Mouse (Mus musculus) heart, embryonic 14.5 days (tissue): ENCODE measurements around the gene 1700001L19Rik. TPM values are rescaled to one million over a fixed set of nuclear protein-coding genes. Genes with fewer than 3 reads are reported as not detected.

Experiments used
- ATAC-seq: fragments of 200-750 bp; cut with Nextera tagmentation; 2 replicates; pipeline ENCODE4 v1.8.0; 2017; ENCODE audit warnings: low read depth, moderate TSS enrichment; ENCODE audit not compliant: insufficient number of reproducible peaks, insufficient read depth, low FRiP score
- H3K27ac ChIP-seq, 2 experiments: fragments of 200-500 bp in 1 of 2; fragments of 300-500 bp in 1 of 2; sonication (generic) in 1 of 2; replicated peaks in 1 of 2; 2 replicates each; pipeline ENCODE4 v1.5.1; 2012 to 2014; ENCODE audit warnings: low read depth in 2 of 2, low read length in 2 of 2, control low read depth in 1 of 2, mild to moderate bottlenecking in 1 of 2, mixed read lengths in 1 of 2; ENCODE audit not compliant: control insufficient read depth in 1 of 2, insufficient read depth in 1 of 2
- H3K27me3 ChIP-seq: fragments of 300-500 bp; sonication (generic); 2 replicates; pipeline ENCODE4 v1.6.1; 2014; ENCODE audit warnings: mild to moderate bottlenecking, low read length, control low read depth; ENCODE audit not compliant: control insufficient read depth, insufficient read depth
- H3K36me3 ChIP-seq: fragments of 300-500 bp; sonication (generic); 2 replicates; pipeline ENCODE4 v1.6.1; 2014; ENCODE audit warnings: mild to moderate bottlenecking, control low read depth, low read length, mixed read lengths; ENCODE audit not compliant: control insufficient read depth, insufficient read depth
- H3K4me1 ChIP-seq, 2 experiments: fragments of 200-500 bp in 1 of 2; fragments of 300-500 bp in 1 of 2; sonication (generic) in 1 of 2; 2 replicates each; pipeline ENCODE4 v1.6.1; 2012 to 2014; ENCODE audit warnings: low read length in 2 of 2, control low read depth in 1 of 2, mixed read lengths in 1 of 2; ENCODE audit not compliant: control insufficient read depth in 2 of 2, insufficient read depth in 2 of 2
- H3K4me2 ChIP-seq: fragments of 300-500 bp; sonication (generic); 2 replicates; pipeline ENCODE4 v1.6.1; 2014; ENCODE audit warnings: mild to moderate bottlenecking, low read length
- H3K4me3 ChIP-seq, 2 experiments: fragments of 200-500 bp in 1 of 2; fragments of 300-500 bp in 1 of 2; sonication (generic) in 1 of 2; 2 replicates each; pipeline ENCODE4 v1.5.1; 2012 to 2014; ENCODE audit warnings: low read length in 2 of 2, mild to moderate bottlenecking in 2 of 2, control low read depth in 1 of 2, low read depth in 1 of 2, moderate library complexity in 1 of 2; ENCODE audit not compliant: control insufficient read depth in 1 of 2, insufficient read depth in 1 of 2
- H3K9ac ChIP-seq: fragments of 300-500 bp; sonication (generic); 2 replicates; pipeline ENCODE4 v1.6.1; 2014; ENCODE audit warnings: mild to moderate bottlenecking, low read length
- H3K9me3 ChIP-seq: fragments of 300-500 bp; sonication (generic); 2 replicates; pipeline ENCODE4 v1.6.1; 2016; ENCODE audit warnings: low read length, control low read depth; ENCODE audit not compliant: control insufficient read depth
- WGBS: fragments of 180-500 bp; shearing (Covaris S2); extraction: QIAGEN DNeasy Blood & Tissue Kit; methylation state at CpG from one replicate; pipeline ENCODE4 v1.1.7; 2014; 5-methylcytosine and 5-hydroxymethylcytosine counted together
- polyA plus RNA-seq: library from polyadenylated mRNA; unstranded; fragments of >200 nt; fragmentation: Nextera tagmentation; extraction: Ambion mirVana; gene quantifications from 2 replicates; pipeline ENCODE4 v1.2.1, GENCODE M21; 2014

Gene 1700001L19Rik
- polyA plus RNA-seq, 1 experiment from 2014 or later: 0.28 TPM

DNA sequence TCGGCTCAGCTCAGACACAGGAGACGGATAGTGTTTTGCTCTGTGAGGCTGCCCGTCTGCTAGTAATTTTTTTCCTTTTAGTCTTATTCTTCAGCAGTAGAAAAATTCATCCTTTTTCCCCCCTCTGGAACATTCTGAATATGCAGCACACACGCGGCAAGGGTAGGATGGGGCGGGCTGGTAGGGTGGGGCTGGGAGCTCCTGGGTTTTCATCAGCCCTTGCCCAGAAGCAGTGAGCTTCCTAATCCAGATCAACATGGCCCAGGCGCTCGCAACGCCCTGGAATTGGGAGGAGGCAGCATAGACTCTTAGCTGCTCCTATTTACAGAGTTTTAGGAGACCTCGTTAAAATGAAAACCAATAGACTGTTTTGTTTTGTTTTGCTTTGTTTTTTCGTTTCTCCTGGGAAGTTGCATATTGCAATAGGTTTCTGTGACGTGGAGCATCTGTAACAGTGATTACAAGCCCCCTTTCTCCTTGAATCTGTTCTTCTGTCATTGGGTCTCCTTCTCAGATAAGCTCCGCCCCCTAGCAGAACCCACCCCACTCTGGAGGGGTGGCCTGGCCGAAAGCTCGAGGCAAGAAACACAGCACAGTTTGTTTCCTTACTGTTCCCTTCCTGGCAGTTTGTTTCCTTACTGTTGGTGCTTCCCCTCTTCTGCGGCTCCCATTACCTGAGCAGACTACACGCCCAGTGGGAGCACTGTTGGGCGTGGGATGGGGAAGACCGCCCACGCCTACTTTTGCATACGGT, 10.6 kb downstream of the 1700001L19Rik start:
- H3K36me3 ChIP-seq: no peaks in the 10 kb centered on the region
- no peaks in the 10 kb centered on the region for H3K9me3 ChIP-seq
- 43% methylated on average over 21 of the region's 21 CpGs for WGBS
- peak overlapping the region; percentile 46 for H3K4me2 ChIP-seq
- H3K4me1 ChIP-seq: peaks cover 2 to 3% of the 10 kb centered on the region in 2 experiments; a peak in 3 of 4 replicates
- peak overlapping the region; percentile 0 to 26 for H3K4me3 ChIP-seq
- H3K27me3 ChIP-seq: no peaks in the 10 kb centered on the region
- H3K27ac ChIP-seq: no peak overlapping the region
- H3K9ac ChIP-seq: no peak overlapping the region
- ATAC-seq: no peak

GRCm38 (mm10) chr13:68622792-68623191, 25.6 kb downstream of the 1700001L19Rik start:
- no peak for ATAC-seq
- H3K36me3 ChIP-seq: no peaks in the 10 kb centered on the region

GRCm38 (mm10) chr13:68627041-68627440, 29.8 kb downstream of the 1700001L19Rik start:
- 75% methylated on average over 3 of the region's 3 CpGs for WGBS

More at GRCm38 (mm10) chr13:68622792-68623191, 25.6 kb downstream of the 1700001L19Rik start:
- no peaks in the 10 kb centered on the region for H3K4me1 ChIP-seq
- no peak overlapping the region for H3K4me2 ChIP-seq
- H3K27me3 ChIP-seq: no peaks in the 10 kb centered on the region
- no peak overlapping the region for H3K4me3 ChIP-seq
- H3K9me3 ChIP-seq: no peaks in the 10 kb centered on the region
- H3K9ac ChIP-seq: no peak overlapping the region
- H3K27ac ChIP-seq: no peak overlapping the region
- 56% methylated on average over 6 of the region's 6 CpGs for WGBS

DNA sequence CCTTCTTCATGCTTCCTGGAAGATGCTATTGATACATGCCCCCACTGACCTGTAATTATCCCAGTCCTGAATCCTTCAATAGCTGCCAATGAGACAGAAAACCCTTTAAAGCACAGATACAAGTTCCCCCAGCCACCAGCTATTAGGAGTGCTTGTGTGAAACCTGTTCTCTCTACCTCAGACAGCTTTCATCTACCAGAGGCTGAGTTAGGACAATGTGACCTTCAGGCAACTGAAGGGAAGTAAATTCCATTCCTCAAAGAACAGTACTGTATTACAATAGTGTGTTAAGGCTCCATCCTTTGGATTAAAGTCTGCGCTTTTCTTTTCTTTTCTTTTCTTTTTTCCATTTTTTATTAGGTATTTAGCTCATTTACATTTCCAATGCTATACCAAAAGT, 45.6 kb downstream of the 1700001L19Rik start:
- no peak overlapping the region for H3K4me3 ChIP-seq
- no peak for ATAC-seq
- no peaks in the 10 kb centered on the region for H3K27me3 ChIP-seq

More at GRCm38 (mm10) chr13:68627041-68627440, 29.8 kb downstream of the 1700001L19Rik start:
- Histone ChIP-seq H3K27me3 (no peaks in the 10 kb centered on the region), H3K27ac (no peak overlapping the region), H3K9me3 (no peaks in the 10 kb centered on the region), H3K4me3 (no peak overlapping the region), H3K36me3 (no peaks in the 10 kb centered on the region), H3K9ac (no peak overlapping the region), H3K4me2 (no peak overlapping the region), H3K4me1 (no peaks in the 10 kb centered on the region)
- no peak for ATAC-seq

More for the DNA sequence above, 45.6 kb downstream of the 1700001L19Rik start:
- no peak overlapping the region for H3K4me2 ChIP-seq
- no peaks in the 10 kb centered on the region for H3K9me3 ChIP-seq
- H3K27ac ChIP-seq: no peak overlapping the region
- no peaks in the 10 kb centered on the region for H3K36me3 ChIP-seq
- WGBS: 88% methylated on average over 1 of the region's 1 CpGs
- H3K4me1 ChIP-seq: no peaks in the 10 kb centered on the region
- H3K9ac ChIP-seq: no peak overlapping the region

Other genes with a start within 250 kb of the 1700001L19Rik start
- 22.3 and 24.9 TPM in 2 replicates for gene Mtrr, start 15.3 kb upstream of the 1700001L19Rik start, polyA plus RNA-seq
- gene Fastkd3, start 15.2 kb upstream of the 1700001L19Rik start, polyA plus RNA-seq: 17.9 and 18.8 TPM in 2 replicates